Mouse (Mus musculus): ENCODE data around the gene Kif5c.
A peak's percentile ranks its signal among the peaks of the same experiment; 100 is the strongest.

Gene Kif5c

GRCm38 (mm10) chr2:49719854-49720253 lies 100.8 kb downstream of the Kif5c start:
- no peak for DNase-seq (ENCODE audit: low spot score in 2 of 2)

- no peak for DNase-seq (ENCODE audit: low spot score in 2 of 2)
Measured at GRCm38 (mm10) chr2:49720343-49720742, 101.2 kb downstream of the Kif5c start.

DNA sequence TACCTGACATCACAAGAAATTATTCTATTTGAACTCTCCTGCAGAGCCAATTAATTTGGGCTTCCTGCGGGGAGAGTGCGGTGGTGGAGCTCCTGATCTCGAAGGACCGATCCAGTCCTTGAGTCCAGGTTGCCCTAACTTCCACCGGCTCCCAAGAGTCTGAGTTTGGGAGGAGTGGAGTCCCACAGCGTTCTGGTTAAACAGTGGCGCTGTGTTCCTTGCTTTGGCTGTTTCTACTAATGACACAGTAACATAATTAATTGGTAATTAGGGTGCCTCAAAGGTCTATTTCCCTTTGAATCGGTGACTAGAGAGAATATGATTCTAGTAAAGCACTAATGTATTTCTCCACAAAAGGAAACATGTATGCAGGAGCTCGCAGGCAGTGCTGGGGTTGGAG lies 103.2 kb downstream of the Kif5c start:
- no peak for DNase-seq (ENCODE audit: low spot score in 2 of 2)

GRCm38 (mm10) chr2:49722983-49723382 lies 103.9 kb downstream of the Kif5c start:
- no peak for DNase-seq (ENCODE audit: low spot score in 2 of 2)

- no peak for DNase-seq (ENCODE audit: low spot score in 2 of 2)
Measured at GRCm38 (mm10) chr2:49726672-49727071, 107.6 kb downstream of the Kif5c start.

- peak; percentile 25 to 64 for DNase-seq (ENCODE audit: low spot score in 2 of 2)
Measured at GRCm38 (mm10) chr2:49727199-49727598, 108.1 kb downstream of the Kif5c start.

- DNase-seq (ENCODE audit: low spot score in 2 of 2), result no peak
Measured at GRCm38 (mm10) chr2:49727686-49728085, 108.6 kb downstream of the Kif5c start.

DNA sequence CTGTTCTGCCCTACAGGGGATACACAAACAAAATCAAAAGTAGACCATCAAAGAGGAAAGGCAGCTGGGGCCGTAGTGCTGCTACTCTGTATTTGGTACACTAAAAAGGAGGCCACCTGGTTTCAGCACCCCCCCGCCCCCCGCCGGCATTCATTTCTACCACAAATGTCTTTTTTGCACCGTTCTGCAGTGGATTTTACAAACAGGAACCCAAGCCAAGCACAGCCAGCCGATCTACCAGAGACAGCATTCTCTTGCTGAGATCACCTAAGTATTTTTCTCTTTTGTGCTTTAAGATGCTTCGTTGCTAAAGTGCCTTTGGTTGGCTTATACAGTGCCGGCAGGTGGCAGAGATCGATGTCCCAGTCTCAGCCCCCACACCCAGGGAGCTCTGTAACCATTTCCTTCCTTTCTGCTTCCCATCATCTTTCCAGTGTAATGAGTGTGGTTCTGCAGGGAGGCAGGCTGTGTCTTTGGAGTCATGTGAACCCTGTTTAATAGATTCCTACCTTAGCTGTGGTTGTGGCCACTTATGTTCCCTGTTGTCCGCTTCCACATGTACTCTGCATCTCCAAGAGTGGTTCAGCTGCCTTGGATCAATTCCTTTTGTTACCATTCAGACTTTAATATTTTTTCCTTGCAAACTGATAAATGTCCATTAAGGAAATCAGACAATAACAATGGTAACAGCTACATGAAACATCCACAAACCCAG lies 110.0 kb downstream of the Kif5c start:
- no peak for DNase-seq (ENCODE audit: low spot score in 2 of 2)

- no peak for DNase-seq (ENCODE audit: low spot score in 2 of 2)
Measured at GRCm38 (mm10) chr2:49729611-49729969, 110.5 kb downstream of the Kif5c start.

DNA sequence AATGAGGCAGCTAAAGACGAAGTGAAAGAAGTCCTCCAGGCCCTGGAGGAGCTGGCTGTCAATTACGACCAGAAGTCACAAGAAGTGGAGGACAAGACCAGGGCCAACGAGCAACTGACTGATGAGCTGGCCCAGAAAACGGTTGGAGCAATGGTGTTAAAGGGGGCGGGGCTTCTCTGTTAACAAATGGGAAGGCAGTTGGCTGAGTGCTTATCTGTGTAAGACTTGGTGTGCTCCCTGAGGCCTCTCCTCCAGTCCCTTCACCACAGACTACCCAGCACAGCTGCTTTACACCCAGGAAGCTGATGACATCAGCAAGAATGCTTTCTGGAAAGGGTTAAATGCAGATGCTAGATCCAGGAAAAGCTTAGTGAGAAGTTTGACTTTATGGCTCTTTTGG lies 111.1 kb downstream of the Kif5c start:
- peak; percentile 25 to 33 for DNase-seq (ENCODE audit: low spot score in 2 of 2)

DNA sequence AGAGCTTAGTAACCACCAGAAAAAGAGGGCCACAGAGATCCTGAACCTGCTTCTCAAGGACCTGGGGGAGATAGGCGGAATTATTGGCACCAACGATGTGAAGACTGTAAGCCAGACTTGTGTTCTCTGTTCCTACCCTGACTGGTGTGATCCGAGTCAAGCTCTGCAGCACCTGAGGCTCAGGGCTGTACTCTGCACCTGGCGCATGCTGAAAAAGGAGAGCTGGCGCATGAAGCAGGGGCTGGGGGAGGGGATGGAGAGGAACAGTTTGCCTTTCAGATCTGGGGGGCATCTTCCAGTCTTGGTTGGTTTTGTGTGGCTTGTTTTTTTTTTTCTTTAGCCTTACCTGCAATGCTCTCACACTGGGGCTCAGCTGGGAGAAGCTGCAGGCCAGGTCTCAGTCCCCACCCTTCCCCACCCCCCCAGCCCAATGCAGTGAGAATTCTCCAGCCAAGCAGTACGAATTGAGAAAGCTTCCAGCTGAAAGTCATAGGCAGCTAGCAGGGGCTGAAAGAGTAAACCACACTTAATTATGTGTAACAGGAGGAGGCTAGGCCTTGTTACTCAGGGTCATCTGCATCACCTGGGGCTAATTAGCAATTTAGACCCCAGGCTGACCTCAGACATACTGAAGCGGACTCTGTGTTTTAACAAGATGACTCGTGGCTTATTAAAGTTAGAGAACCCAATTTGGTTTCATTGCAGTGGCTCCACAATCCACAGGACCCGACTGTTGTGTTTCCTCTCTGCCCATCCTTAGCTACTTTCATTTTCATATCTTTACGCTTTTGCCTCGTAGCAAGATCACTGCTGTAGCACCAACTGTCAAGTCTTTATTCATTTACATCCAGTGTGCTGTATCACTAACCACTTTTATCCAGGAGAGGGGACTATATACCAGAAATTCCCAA lies 113.9 kb downstream of the Kif5c start:
- DNase-seq (ENCODE audit: low spot score in 2 of 2), result peak; percentile 42 to 43

DNA sequence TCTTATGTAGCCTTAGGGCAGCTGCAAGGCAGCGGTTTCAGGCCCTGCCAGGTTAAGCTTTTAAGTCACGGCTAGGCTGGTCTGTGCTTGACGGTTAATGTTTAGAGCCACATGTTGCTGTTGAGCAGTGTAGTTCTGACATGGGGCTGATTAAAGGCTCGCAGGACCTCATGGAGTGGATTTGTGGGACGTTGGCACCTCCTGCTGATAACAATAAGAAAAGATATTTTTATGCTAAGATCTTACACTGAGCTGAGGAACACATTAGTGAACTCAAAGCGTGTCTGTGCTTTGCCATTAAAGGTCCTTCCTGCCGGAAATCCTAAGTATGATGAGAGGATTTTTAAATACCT lies 114.5 kb downstream of the Kif5c start:
- peak; percentile 9 to 18 for DNase-seq (ENCODE audit: low spot score in 2 of 2)

- peak; percentile 61 to 87 for DNase-seq (ENCODE audit: low spot score in 2 of 2)
Measured at GRCm38 (mm10) chr2:49734013-49734780, 115.1 kb downstream of the Kif5c start.

DNA sequence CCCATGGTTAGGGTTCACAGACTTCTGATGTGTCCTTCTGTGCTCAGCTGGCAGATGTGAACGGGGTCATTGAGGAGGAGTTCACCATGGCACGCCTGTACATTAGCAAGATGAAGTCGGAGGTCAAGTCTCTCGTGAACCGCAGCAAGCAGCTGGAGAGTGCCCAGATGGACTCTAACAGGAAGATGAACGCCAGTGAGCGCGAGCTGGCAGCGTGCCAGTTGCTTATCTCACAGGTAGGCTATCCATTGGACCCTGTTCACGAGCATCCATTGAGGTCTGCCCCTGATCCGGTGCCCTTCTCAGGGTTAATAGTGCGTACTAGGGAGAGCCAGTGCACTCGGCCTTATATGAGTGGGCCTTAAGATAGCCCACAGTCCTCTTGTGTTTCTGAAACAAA lies 116.3 kb downstream of the Kif5c start:
- no peak for DNase-seq (ENCODE audit: low spot score in 2 of 2)

DNA sequence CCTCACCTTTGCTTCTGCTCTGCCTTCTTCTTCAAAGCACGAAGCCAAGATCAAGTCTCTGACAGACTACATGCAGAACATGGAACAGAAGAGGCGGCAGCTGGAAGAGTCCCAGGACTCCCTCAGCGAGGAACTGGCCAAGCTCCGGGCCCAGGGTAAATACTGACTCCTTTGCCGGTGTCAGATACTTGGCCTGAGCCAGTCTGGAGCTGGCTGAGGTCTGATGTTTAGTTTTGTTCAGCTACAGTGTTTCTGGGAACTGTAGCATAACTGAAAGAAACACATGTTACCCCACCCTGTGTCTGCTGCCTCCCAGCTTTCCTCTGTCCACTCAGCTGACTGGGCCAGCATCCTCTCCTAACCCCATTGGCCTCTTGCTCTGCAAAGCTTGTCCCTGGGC lies 119.9 kb downstream of the Kif5c start:
- DNase-seq (ENCODE audit: low spot score in 2 of 2), result no peak

- DNase-seq (ENCODE audit: low spot score in 2 of 2), result no peak
Measured at GRCm38 (mm10) chr2:49741026-49741425, 121.9 kb downstream of the Kif5c start.

DNA sequence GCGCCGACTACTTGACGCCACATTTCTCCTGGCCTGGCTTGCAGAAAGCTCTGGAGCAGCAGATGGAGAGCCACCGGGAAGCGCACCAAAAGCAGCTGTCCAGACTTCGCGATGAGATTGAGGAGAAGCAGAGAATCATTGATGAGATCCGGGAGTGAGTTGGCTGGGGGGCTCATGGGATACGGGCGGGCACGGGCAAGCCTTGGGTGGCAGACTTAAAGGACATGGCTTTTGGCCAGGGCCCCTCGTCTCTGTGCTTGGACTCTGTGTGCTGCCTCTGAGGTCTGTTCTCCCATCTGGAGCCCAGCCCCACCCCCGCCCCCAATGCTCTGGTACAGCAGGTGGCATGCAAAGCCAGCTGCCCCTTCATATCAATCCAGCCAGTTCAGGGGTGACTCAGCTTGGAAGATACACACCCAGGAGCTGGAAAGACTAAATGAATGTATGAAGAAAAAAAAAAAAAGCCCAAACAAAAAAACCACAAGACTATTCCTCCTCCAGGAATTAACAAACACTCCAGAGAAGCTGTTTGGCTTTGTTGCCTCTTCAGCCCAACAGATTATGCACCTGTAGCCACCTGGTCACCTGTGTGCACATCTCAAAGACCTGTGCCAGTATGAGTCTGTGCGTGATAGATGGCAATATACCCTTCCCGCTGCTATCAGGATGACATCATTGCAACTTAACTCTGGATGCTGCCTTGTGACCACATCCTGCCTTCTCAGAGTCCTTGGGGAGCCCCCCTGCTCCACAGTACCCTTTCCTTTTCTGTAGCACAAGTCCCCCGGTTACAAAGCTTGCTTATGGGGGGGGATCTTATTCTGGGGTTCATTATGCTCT lies 123.0 kb downstream of the Kif5c start:
- DNase-seq (ENCODE audit: low spot score in 2 of 2), result peak; percentile 17 to 25

- no peak for DNase-seq (ENCODE audit: low spot score in 2 of 2)
Measured at GRCm38 (mm10) chr2:49742919-49743318, 123.8 kb downstream of the Kif5c start.

GRCm38 (mm10) chr2:49743775-49744174 lies 124.7 kb downstream of the Kif5c start:
- no peak for DNase-seq (ENCODE audit: low spot score in 2 of 2)

DNA sequence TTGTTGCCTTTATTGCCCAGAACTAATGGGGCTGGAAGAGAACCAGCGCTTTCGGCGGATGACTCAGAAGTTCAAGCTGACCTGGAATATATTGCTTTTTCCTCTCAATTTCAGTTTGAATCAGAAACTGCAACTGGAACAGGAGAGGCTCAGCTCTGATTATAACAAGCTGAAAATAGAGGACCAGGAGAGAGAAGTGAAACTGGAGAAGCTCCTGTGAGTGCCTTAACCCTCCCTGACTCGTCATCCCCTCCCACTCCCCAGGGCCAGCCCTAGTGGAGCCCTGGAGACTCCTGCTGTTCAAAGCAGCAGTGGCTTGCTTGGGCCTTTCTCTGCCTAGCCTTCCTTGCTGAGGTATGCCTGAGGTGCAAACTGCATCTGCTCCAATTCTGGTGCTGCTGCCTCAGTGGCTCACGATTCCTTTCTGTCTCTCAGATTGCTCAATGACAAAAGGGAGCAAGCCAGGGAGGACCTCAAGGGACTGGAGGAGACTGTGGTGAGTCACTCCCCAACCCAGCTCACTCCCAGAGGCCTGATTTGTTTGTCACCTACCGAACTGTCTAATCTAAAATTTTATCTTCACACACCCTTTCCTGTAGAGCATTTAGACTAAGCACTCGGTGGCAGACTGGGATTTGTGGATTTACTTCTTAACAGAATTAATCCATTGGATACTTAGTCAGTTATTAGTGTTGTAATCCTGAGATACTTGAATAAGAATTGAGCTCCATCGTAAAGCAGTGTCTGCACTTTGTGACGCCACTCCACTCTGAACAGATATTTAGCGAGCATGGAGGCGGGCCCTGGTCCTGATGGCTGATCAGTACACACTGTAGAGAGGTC lies 125.4 kb downstream of the Kif5c start:
- no peak for DNase-seq (ENCODE audit: low spot score in 2 of 2)
